Mouse (Mus musculus) kidney, postnatal 36 days (tissue): Measurements from ENCODE around the gene Zfand2a.

ENCODE experiments used
- DNase-seq, 2 experiments: peaks; one replicate each; pipeline ENCODE4 v3.0.0; 2021 to 2022; ENCODE audit warnings: mixed read lengths in 2 of 2

Gene Zfand2a

DNA sequence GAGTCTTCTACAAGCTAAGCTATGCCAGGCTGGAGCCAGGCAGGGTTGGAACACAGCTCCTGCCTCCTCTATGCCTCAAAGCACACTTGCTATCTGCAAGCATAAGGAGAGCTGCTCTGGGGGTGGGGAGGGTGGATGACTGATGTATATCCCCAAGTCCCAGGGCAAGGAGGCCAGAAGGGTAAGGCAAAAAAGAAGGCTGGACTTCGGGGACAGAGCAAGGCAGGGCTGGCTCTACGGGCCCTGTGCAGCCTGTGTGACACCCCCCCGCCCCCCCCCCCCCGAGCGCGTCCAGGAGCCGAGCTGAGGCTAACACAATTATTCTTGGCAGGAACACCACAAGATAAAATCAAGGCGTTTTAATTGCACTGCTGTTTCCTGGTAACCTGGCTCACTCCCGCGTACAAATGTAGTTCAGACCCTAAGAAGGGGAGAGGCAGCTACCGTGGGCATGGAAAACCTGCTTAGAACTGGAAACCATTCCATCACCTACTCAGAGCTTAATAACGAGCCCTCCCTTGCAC, 54.5 kb downstream of the Zfand2a start:
- DNase-seq = peak; percentile 28 to 60

DNA sequence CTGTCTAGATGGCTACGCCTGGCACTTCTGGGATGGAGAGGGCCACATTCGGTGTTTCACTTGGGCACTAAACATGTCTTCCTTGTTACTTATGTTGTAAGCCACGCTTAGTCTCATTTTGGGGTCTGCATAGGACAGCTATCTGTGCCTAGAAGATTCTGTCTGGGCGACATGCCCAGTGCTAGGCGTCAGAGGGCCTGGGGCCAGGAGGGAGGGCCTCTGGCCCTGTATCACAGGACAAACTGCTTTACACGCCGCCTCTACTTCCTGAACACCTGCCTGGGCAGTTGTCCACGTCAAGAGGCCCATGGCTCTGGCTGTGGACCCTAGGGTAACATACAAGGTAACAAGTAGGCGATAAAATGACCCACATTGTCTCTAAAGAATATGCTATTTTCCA, 56.4 kb downstream of the Zfand2a start:
- DNase-seq = no peak

DNA sequence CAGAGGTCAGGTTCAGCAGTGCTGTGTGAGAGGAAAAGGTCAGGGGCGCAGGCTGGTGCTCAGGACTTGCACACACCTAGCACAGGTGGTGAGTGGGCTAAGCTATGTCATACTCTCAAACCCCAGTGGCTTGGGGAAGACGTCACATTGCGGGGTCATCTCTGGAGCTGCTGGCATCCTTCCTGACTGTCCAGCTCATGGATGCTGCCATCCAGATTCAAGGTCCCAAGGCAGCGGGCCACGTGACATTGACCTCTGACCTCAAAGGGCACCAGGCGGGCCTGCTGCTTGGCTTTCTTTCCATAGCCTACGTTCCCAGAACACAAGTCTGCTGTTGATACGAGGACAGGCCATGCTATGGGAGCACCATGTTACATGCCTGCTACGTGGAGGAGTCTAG, 57.3 kb downstream of the Zfand2a start:
- DNase-seq = no peak

GRCm38 (mm10) chr5:139425198-139425597, 59.2 kb downstream of the Zfand2a start:
- DNase-seq = no peak

DNA sequence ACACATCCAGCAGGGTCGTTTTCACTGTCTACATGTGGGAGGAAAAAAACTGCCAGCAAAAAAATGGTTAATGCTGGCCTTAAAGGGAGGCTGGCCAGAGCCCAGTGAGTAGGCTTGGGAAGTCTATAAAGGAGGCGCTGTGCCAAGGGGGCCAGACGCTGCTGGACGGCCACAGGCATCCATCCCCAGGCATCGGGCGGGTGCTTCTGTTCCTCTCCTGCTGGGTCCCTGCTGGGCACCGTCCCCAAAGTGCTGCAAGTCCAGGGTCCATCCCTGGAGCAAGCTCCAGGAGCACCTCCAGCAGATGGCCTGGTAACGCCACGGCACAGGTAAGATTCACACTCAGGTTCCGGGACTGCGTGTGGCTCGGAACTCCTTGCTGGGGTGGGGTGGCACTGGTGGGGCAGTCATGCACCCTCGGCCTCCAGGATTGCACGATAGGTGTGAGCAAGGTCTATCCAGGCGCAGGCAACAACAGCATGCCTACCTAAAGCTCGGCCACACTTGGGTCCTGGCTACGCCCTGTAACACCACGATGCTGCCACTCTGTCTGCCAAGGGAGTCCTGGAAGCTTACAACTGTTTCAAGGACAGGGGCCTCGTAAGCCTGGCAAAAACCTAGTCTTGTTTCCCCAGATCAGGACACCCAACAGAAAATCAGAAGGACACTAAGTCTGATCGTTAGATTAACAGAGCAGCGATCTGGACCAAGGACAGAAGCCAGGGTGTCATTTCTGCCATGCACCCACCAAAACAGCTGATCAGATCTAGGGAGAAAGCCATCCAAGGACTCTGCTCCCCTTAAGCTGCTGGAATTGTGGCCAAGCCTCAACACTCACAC, 61.1 kb downstream of the Zfand2a start, which contains the start of gene Gper1:
Gper1 (plus strand) TSS at position 126 of the 840 bp plus-strand sequence.
- peak in 1 of 2 experiments; percentile 41 for DNase-seq
